Mouse (Mus musculus) MN1 (cell line): ENCODE measurements around the gene Bglap.

Source experiments
- DNase-seq: peaks from one replicate; pipeline ENCODE4 v3.0.0-alpha.2; 2016; ENCODE audit warnings: low spot score

Gene Bglap

DNA sequence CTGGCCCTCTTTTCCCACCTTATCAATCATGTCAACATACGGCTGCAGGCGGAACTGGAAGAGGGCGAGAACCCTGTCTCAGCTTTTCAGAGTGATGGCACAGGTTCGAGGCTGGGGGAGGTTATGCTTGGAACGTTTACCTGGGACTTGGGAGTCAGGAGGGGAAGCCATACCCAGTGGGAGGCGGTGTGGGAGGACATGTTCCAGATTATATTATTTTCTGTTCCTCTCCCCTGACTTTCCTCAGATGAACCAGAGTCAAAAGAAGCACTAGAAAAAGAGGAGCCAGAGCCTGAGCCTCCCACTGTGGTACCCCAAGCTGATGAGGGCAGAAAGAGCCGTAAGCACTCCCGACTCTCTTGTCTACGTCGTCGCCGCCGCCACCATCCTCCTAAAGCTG lies 33.5 kb downstream of the Bglap start:
- DNase-seq, result no peak

- no peak for DNase-seq
These were observed 45.3 kb downstream of the Bglap start for GRCm38 (mm10) chr3:88339006-88339405.

GRCm38 (mm10) chr3:88338316-88338715 lies 45.9 kb downstream of the Bglap start:
- DNase-seq, result no peak

GRCm38 (mm10) chr3:88337367-88338020 lies 46.8 kb downstream of the Bglap start:
- peak; percentile 22 for DNase-seq

GRCm38 (mm10) chr3:88336058-88337013 lies 47.9 kb downstream of the Bglap start, which contains the start of the genes Tmem79 and Smg5:
Gene Tmem79 (minus strand): TSS chr3:88336148.
Gene Smg5 (plus strand): TSS chr3:88336260.
- DNase-seq, result peak; percentile 97

- DNase-seq, result peak; percentile 38
These were observed 48.7 kb downstream of the Bglap start for GRCm38 (mm10) chr3:88335436-88336053.

GRCm38 (mm10) chr3:88334902-88335435 lies 49.3 kb downstream of the Bglap start:
- no peak for DNase-seq

DNA sequence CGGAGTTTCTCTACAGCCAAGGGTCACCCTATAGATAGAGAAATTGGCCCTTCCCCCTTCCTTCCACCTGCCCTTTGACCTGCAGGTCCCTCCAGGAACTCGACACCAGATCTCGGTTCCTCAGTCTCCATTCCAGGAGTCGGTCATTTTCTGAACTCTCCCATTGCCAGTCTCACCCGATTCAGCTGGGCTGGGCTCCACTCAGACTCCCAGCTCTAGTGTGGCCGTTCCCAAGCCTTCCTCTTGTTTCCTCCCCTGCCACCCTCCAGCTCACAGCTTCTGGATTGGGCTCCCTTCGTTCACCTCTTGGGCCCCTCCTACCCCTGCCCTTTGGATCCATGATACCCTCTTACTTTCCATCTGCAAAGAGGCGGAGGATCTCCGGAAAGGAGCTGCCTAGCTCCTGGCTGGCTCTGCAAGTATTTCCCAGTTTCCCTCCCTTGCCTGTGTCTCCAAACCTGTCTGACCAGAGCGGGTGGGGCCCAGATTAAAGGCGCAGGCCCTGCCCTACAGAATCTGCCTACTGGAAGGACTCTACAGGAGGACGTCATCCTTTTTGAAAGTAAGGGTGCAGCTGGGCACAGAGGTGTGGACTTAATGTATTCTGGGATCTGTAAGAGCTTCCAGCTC lies 50.1 kb downstream of the Bglap start:
- DNase-seq, result no peak
